Mouse (Mus musculus) C2C12 (cell line): Measurements from ENCODE around the gene Med26.

Source experiments
- CTCF ChIP-seq: IDR thresholded peaks from one replicate; pipeline ENCODE4 v1.5.1; 2011; ENCODE audit not compliant: control insufficient read depth, insufficient read depth, insufficient read length
- MAX ChIP-seq: IDR thresholded peaks from one replicate; pipeline ENCODE4 v1.6.1; 2011; ENCODE audit warnings: mild to moderate bottlenecking, control low read depth
- MYOD1 ChIP-seq: IDR thresholded peaks from one replicate; pipeline ENCODE4 v1.6.1; 2011; ENCODE audit warnings: low read depth; ENCODE audit not compliant: control insufficient read depth, insufficient read length
- MYOG ChIP-seq: IDR thresholded peaks from one replicate; pipeline ENCODE4 v1.6.1; 2011; ENCODE audit not compliant: control insufficient read depth, insufficient read length; ENCODE audit errors: extremely low read depth
- USF1 ChIP-seq: IDR thresholded peaks from one replicate; pipeline ENCODE4 v1.6.1; 2011; ENCODE audit warnings: low read depth, mild to moderate bottlenecking, control low read depth, moderate library complexity

- TF ChIP-seq CTCF (no peak), USF1 (no peak), MYOG (no peak), MAX (no peak), MYOD1 (no peak)
These were observed 96.6 kb downstream of the Med26 start for GRCm38 (mm10) chr8:72451516-72451915.
